Mouse (Mus musculus) midbrain, postnatal 0 days (tissue): ENCODE results near the gene Leo1. TPM values are rescaled to one million over a fixed set of nuclear protein-coding genes. Genes with fewer than 3 reads are reported as not detected.

Source experiments
- ATAC-seq: fragments of 200-750 bp; cut with Nextera tagmentation; 2 replicates; pipeline ENCODE4 v1.8.0; 2017; ENCODE audit warnings: moderate number of reproducible peaks, mild to moderate bottlenecking, moderate TSS enrichment, moderate library complexity; ENCODE audit not compliant: low FRiP score
- DNase-seq: peaks from one replicate; pipeline ENCODE4 v3.0.0-alpha.2; 2015; ENCODE audit warnings: low spot score
- H3K27ac ChIP-seq: fragments of 300-500 bp; sonication (generic); 2 replicates; pipeline ENCODE4 v1.5.1; 2014; ENCODE audit warnings: low read depth, mild to moderate bottlenecking, low read length, mixed read lengths
- H3K27me3 ChIP-seq: fragments of 300-500 bp; sonication (generic); 2 replicates; pipeline ENCODE4 v1.6.1; 2014; ENCODE audit warnings: low read length, control low read depth, mixed read lengths; ENCODE audit not compliant: insufficient read depth
- H3K36me3 ChIP-seq: fragments of 300-500 bp; sonication (generic); 2 replicates; pipeline ENCODE4 v1.6.1; 2014; ENCODE audit warnings: low read length, control low read depth, mixed read lengths; ENCODE audit not compliant: insufficient read depth
- H3K4me1 ChIP-seq: fragments of 300-500 bp; sonication (generic); 2 replicates; pipeline ENCODE4 v1.6.1; 2014; ENCODE audit warnings: mild to moderate bottlenecking, control low read depth, antibody characterized with exemption, low read length, mixed read lengths; ENCODE audit not compliant: insufficient read depth
- H3K4me2 ChIP-seq: fragments of 300-500 bp; sonication (generic); 2 replicates; pipeline ENCODE4 v1.6.1; 2014; ENCODE audit warnings: low read depth, mild to moderate bottlenecking, low read length, mixed read lengths; ENCODE audit not compliant: poor library complexity, severe bottlenecking
- H3K4me3 ChIP-seq: fragments of 300-500 bp; sonication (generic); 2 replicates; pipeline ENCODE4 v1.5.1; 2014; ENCODE audit warnings: low read depth, mild to moderate bottlenecking, low read length, moderate library complexity
- H3K9ac ChIP-seq: fragments of 300-500 bp; sonication (generic); replicated peaks from 2 replicates; pipeline ENCODE4 v1.6.1; 2014; ENCODE audit warnings: mild to moderate bottlenecking, low read length, moderate library complexity, mixed read lengths; ENCODE audit not compliant: poor library complexity, severe bottlenecking
- H3K9me3 ChIP-seq: fragments of 300-500 bp; sonication (generic); 2 replicates; pipeline ENCODE4 v1.6.1; 2016; ENCODE audit warnings: low read length, control low read depth
- CTCF ChIP-seq: IDR thresholded peaks from 2 replicates; pipeline ENCODE4 v1.5.1; 2016; ENCODE audit warnings: antibody characterized with exemption, mild to moderate bottlenecking
- WGBS: fragments of 180-500 bp; shearing (Covaris S2); extraction: QIAGEN DNeasy Blood & Tissue Kit; methylation state at CpG from one replicate; pipeline ENCODE4 v1.1.7; 2014; 5-methylcytosine and 5-hydroxymethylcytosine counted together
- polyA plus RNA-seq: library from polyadenylated mRNA; unstranded; fragments of >200 nt; fragmentation: Nextera tagmentation; extraction: Ambion mirVana; gene quantifications from 2 replicates; pipeline ENCODE4 v1.2.1, GENCODE M21; 2015
- total RNA-seq: library from RNA; depleted of rRNA; stranded (reverse); fragments of >200 nt; gene quantifications from 2 replicates; pipeline ENCODE4 v1.2.3, GENCODE M21; 2014; rRNA removed

Leo1 gene
- total and polyA plus RNA-seq, 2 experiments from 2014 or later = 27.8 to 45.0 TPM

GRCm38 (mm10) chr9:75504311-75504710, 63.0 kb downstream of the Leo1 start:
- H3K27ac ChIP-seq = no peak overlapping the region
- no peak overlapping the region for H3K4me3 ChIP-seq
- WGBS = 94% methylated on average over 6 of the region's 6 CpGs
- no peaks in the 10 kb centered on the region for H3K4me1 ChIP-seq
- no peaks in the 10 kb centered on the region for H3K27me3 ChIP-seq
- no peak overlapping the region for H3K9ac ChIP-seq
- H3K9me3 ChIP-seq = no peaks in the 10 kb centered on the region
- ATAC-seq (no peak), DNase-seq (no peak)
- H3K36me3 ChIP-seq = peaks cover 38% of the 10 kb centered on the region
- TF ChIP-seq CTCF = no peak
- H3K4me2 ChIP-seq = no peak overlapping the region

GRCm38 (mm10) chr9:75511236-75511939, 70.1 kb downstream of the Leo1 start:
- ATAC-seq (no peak), DNase-seq (peak; percentile 57)
- Histone ChIP-seq H3K4me2 (no peak overlapping the region), H3K9ac (no peak overlapping the region), H3K9me3 (no peaks in the 10 kb centered on the region), H3K27ac (no peak overlapping the region), H3K4me1 (no peaks in the 10 kb centered on the region), H3K4me3 (no peak overlapping the region), H3K27me3 (no peaks in the 10 kb centered on the region), H3K36me3 (peaks cover 23% of the 10 kb centered on the region)
- TF ChIP-seq CTCF = no peak
- WGBS = 69% methylated on average over 8 of the region's 8 CpGs

- ATAC-seq (peak; percentile 73), DNase-seq (peak; percentile 79)
- WGBS = 63% methylated on average over 12 of the region's 12 CpGs
- peaks cover 8% of the 10 kb centered on the region for H3K36me3 ChIP-seq
- TF ChIP-seq CTCF = peak; percentile 92
- no peaks in the 10 kb centered on the region for H3K4me1 ChIP-seq
- H3K9ac ChIP-seq = no peak overlapping the region
- no peak overlapping the region for H3K4me2 ChIP-seq
- H3K27ac ChIP-seq = no peak overlapping the region
- H3K9me3 ChIP-seq = no peaks in the 10 kb centered on the region
- no peaks in the 10 kb centered on the region for H3K27me3 ChIP-seq
- H3K4me3 ChIP-seq = no peak overlapping the region
These were observed 74.3 kb downstream of the Leo1 start for GRCm38 (mm10) chr9:75515464-75516113.

Other genes with a start within 250 kb of the Leo1 start
- gene Myo5c, start 209.5 kb upstream of the Leo1 start, total RNA-seq = 0.22 and 0.61 TPM in 2 replicates
- gene Myo5c, start 209.5 kb upstream of the Leo1 start, polyA plus RNA-seq = 0.36 and 0.62 TPM in 2 replicates
- gene Gnb5, start 135.2 kb upstream of the Leo1 start, total RNA-seq = 76.9 and 79.4 TPM in 2 replicates
- gene Gnb5, start 135.2 kb upstream of the Leo1 start, polyA plus RNA-seq = 97.2 and 97.5 TPM in 2 replicates
- not detected in 2 replicates for gene Bcl2l10, start 93.8 kb upstream of the Leo1 start, total RNA-seq
- gene Bcl2l10, start 93.8 kb upstream of the Leo1 start, polyA plus RNA-seq = not detected in 2 replicates
- gene Mapk6, start 31.5 kb upstream of the Leo1 start, total RNA-seq = 164 and 181 TPM in 2 replicates
- gene Mapk6, start 31.5 kb upstream of the Leo1 start, polyA plus RNA-seq = 103 and 109 TPM in 2 replicates
- 35.8 and 45.4 TPM in 2 replicates for gene Tmod3, start 118.1 kb downstream of the Leo1 start, total RNA-seq
- gene Tmod3, start 118.1 kb downstream of the Leo1 start, polyA plus RNA-seq = 64.0 and 65.5 TPM in 2 replicates
- 168 and 210 TPM in 2 replicates for gene Tmod2, start 169.8 kb downstream of the Leo1 start, total RNA-seq
- 379 and 434 TPM in 2 replicates for gene Tmod2, start 169.8 kb downstream of the Leo1 start, polyA plus RNA-seq
- 29.2 and 32.4 TPM in 2 replicates for gene Lysmd2, start 184.2 kb downstream of the Leo1 start, total RNA-seq
- gene Lysmd2, start 184.2 kb downstream of the Leo1 start, polyA plus RNA-seq = 33.6 and 39.4 TPM in 2 replicates
- gene Scg3, start 242.5 kb downstream of the Leo1 start, total RNA-seq = 115 and 126 TPM in 2 replicates
- gene Scg3, start 242.5 kb downstream of the Leo1 start, polyA plus RNA-seq = 125 and 139 TPM in 2 replicates